Mouse (Mus musculus) adrenal gland, postnatal 4 days (tissue): ENCODE data around the gene Pyroxd1. TPM values are rescaled to one million over a fixed set of nuclear protein-coding genes. Genes with fewer than 3 reads are reported as not detected.
"Not testable (repeated sequence)": the region's sequence is repeated elsewhere in the genome, so short reads cannot be mapped to it uniquely, and the experiment has no call there.

Source experiments
- DNase-seq, 2 experiments: peaks; one replicate each; pipeline ENCODE4 v3.0.0; 2021 to 2022; ENCODE audit warnings: low spot score in 2 of 2, mixed read lengths in 2 of 2
- long read RNA-seq, 2 experiments: library from polyadenylated mRNA; stranded (forward); transcript quantifications; one replicate each; pipeline ENCODE4 v2.0.0; 2021
- total RNA-seq, 2 experiments: library from RNA; stranded (reverse); gene quantifications; 2 replicates each; pipeline ENCODE4 v1.2.3; 2021

The Pyroxd1 gene
- total RNA-seq = 10 to 100 TPM; 17.8 to 18.8 TPM
- long read RNA-seq, experiment 1, transcript Pyroxd1-201 (12 exons, 2,831 nt) = major isoform, 10 of 21 reads
- long read RNA-seq, experiment 1, partial matches to known transcripts = 0 of 21 reads
- long read RNA-seq, experiment 1, other reads (novel, unspliced or antisense) = 10 of 21 reads
- long read RNA-seq, experiment 2, transcript Pyroxd1-201 (12 exons, 2,831 nt) = major isoform, 10 of 26 reads
- long read RNA-seq, experiment 2, partial matches to known transcripts = 2 of 26 reads
- long read RNA-seq, experiment 2, other reads (novel, unspliced or antisense) = 11 of 26 reads

DNA sequence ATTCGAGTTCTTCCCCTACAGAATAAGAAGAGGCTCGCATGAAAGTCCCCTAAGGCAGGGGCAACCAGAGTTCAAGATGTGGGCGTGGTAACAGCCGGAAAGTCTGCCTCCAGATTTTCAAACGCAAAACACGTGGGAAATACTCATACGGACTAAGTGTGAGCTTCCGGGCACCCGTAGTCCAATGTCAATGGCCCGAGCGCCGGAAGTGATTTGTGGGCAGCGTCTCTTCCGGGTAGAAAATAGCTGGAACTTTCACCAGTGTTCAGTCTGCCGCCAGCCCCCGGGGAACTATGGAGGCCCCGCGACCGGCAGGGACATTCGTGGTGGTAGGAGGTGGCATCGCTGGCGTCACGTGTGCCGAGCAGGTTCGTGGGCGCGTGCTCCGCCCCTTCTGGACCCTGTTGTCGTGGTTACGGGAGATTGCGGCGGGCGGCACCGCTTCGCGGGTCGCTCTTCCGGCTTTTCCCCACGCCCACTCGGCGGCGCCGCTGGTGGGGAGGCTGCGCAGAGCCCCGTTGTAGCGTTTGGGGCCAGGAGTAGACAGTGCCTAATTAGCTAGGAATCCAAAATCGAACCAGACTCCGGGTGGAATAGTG lies at the start of gene Pyroxd1:
Pyroxd1 (plus strand) TSS at position 215 of the 599 bp plus-strand sequence.
- DNase-seq = peak; percentile 61 to 63

DNA sequence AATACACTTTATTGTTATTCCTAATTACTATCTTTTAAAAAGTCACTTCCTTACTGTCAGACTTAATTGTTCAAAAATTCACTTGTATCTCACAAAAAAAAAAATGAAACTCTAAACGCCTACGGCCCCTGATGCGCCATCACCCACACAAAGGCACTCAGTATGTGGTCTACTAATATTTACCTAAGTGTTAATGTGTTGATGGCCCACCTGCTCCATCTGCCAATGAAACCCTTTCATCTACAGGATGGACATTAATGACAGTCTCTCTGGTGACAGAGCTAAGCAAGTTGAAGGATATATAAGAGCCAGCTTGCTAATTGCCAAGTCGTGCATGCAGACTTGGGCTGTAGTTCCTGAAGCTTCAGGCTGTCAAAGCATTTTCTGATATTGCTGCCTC lies 47.4 kb upstream of the Pyroxd1 start, which contains the start of gene Iapp:
Iapp (plus strand) TSS at position 326 of the 400 bp plus-strand sequence.
- no peak for DNase-seq

DNA sequence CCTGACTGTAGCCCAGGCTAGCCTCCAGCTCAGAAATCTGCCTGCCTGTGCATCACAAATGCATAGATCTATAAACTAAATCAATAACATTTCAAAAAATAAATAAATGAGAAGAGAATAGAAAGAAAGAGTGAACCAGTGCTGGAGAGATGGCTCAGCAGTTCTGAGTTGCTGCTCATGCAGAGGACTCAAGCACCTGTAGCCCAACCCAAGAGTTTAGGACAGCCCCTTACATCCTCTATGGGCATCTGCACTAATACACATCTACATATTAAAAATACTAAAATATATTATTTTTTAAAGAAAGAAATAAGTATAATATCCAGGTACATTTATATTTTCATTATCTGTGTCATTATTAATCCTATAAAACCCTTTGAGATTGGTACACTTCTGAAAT lies 40.4 kb upstream of the Pyroxd1 start:
- no peak for DNase-seq

DNA sequence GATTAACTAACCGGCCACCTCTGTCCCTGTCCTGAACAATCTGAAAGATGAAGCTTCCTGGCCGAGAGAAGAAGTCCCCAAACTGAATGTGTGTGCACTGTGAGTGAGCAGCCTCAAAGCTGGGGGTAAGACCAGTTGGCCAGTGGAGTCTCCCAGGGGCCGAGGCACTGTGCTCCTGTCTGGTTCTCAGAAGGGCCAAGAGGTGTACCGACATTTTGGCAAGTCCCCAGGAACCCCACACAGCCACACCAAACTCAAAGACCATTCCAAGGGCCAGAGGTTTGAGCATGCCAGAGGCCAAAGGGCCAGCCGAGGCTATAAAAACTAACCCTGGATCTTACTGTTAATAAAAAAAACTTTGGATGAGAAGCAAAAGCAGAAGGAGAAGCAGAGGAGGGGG lies 31.2 kb upstream of the Pyroxd1 start:
- DNase-seq = no peak

DNA sequence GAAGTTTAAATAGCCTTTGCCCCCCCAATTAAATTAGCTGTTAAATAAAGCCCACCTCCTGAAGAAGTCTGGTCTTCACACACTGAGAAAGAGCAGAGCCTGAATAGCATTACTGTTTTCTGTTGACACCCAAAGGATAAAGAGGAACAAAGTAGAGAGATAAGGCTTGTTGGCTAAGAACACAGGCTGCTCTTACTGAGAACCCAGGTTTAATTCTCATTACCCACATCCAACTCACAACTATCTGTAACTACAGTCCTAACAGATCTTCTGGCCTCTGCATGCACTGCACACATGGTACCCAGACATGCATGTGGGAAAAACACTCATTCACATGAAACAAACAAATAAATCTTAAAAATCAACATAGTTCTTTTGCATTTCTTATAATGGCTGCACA lies 28.3 kb upstream of the Pyroxd1 start:
- DNase-seq = no peak

DNA sequence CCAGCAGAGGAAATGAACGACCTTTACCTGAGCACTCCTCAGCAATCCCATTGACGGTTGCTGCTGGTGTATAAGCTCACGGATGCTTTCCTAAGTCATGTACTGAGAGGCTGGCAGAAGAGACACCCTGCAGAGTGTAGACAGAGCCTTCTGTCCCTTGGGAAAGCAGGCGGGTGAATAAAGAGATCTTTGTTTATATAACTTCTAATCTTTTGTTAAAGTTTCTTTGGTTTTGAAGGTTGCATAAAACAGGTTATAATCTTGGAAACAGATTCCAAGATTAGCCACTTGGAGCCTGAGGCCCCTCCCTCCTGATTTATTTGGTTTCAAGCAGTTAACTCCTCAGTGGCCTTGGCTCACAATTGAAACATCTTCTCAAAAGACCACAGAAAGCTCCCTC lies 22.6 kb upstream of the Pyroxd1 start, which contains the start of gene Slco1a5:
Slco1a5 (minus strand) TSS at position 101 of the 400 bp plus-strand sequence.
- no peak for DNase-seq

DNA sequence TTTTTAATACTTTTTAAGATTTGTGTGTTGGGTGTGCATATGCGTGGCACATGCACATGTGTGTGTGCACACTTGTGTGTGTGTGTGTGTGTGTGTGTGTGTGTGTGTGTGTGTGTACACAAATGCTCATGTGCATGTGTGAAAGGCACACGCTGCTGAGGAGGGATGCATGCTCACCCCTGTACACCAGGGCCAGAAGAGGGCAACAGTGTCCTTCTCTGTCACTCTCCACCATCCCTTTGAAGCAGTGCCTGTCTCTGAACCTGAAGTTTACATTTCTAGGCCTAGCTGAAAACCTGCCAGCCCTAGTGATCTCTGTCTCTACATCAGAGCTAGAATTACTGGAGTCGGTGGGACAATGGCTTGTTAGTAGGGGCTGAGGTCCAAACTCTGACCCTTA lies 18.9 kb upstream of the Pyroxd1 start:
- DNase-seq = no peak

DNA sequence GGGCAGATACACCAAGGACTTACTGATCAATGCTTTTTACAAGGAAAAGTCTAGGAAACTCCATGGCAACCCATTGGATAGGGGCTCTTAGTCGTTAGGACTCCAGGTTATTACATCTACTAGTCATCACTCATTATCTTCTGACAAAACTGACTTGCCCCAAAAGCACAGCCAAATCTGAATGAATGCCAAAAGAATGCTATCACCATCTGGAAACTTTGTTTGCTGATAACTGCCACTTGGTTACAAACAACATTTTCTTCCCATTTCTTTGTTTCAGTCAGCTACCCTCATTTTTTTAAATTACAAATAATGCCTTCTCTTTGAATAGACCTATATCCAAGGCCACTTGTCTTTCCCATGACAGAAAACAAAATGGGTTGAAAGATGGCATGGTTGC lies 16.3 kb upstream of the Pyroxd1 start:
- DNase-seq = no peak

DNA sequence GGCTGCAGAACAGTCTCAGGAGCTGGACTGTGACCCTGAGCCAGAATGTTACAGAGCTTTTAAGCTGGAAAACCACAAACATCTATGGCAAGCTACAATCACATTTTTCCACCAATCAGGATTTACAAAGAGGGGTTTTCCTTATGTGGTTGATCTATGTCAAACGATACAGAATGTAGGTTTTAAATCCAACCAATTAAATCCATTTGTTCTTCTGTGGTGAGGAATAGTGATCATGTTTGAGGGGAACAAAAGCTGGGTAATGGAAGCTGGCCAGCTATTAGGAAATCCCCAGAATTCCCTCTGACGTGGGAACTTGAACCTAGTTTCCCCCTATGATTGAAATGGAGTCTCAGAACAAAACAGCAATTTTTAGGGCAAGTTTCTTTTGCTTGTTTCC lies 6.5 kb upstream of the Pyroxd1 start:
- no peak for DNase-seq

DNA sequence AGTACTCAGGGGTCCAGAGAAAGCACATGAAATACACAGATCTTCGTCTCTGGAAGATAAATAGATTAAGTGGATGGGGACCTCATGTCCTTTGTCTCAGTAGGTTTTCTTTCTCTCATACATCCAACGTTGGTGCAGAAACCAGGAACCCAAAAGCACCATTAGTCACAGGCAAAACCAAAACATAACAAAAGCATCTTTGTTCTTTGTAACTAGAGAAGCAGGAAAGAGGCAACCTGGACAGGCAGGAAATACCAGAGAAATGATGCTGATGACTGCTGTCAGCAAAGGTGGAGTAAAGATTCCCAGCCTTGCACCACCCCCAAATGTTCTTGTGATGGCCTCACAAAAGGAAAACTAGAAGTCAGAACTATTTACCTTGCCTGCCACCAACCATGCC lies 5.9 kb upstream of the Pyroxd1 start:
- no peak for DNase-seq

DNA sequence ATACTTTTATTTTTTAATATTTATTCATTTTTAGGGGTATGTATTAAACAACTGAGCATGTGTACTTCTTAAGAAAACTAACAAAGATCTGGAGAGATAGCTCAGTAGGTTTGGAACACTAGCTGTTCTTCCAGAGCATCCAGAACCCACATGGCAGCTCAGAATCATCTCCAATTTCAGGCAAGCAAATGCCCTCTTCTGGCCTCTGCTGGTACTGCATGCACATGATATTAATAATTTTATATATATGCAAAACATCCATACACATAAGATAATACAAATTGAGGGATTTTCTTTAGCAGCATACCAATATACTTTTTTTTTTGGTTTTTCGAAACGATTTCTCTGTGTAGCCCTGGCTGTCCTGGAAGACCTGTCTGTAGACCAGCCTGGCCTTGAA lies 1.9 kb upstream of the Pyroxd1 start:
- no peak for DNase-seq

DNA sequence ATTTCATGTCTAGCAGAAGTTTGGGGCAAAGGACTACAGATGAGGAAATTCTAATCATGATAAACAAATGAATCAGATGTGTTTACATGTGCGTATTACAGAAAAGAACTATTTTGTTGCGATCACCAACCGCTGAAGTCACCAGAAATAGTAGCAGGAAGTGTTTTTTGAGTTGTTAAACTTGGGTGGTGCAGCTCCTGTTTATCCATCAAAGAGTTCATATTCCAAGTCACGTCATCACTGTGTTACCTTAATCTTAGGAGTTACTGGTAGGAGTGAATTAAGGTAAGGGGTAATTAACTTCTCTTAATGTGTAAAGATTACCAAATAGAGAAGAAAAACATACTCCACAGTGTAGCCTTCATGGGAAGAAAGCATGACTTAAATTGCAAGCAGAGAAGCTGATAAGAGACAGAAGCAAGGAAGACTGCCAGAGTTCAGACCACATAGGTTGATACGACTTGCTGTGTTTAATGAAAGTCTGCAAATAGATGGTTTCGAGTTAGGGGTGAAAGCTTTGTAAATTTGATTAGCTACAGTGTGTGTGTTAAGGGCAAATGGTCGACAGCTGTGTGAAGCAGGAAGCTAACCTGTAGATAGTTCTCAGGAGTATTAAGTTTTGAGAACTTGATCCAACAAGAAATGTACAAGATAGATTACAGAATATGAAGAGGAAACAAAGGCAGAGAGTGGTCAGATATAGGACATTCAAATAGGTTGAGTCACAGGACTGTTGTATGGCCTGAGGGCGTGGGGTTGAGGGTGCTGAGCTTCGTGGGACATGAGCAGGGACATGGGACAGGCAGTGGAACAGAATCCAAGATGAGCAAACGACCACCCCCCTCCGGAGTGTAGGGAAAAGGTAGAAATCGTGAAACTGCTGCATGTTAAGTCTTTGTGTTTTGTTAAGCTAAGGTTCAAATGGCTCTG lies 992 bp downstream of the Pyroxd1 start:
- no peak for DNase-seq

DNA sequence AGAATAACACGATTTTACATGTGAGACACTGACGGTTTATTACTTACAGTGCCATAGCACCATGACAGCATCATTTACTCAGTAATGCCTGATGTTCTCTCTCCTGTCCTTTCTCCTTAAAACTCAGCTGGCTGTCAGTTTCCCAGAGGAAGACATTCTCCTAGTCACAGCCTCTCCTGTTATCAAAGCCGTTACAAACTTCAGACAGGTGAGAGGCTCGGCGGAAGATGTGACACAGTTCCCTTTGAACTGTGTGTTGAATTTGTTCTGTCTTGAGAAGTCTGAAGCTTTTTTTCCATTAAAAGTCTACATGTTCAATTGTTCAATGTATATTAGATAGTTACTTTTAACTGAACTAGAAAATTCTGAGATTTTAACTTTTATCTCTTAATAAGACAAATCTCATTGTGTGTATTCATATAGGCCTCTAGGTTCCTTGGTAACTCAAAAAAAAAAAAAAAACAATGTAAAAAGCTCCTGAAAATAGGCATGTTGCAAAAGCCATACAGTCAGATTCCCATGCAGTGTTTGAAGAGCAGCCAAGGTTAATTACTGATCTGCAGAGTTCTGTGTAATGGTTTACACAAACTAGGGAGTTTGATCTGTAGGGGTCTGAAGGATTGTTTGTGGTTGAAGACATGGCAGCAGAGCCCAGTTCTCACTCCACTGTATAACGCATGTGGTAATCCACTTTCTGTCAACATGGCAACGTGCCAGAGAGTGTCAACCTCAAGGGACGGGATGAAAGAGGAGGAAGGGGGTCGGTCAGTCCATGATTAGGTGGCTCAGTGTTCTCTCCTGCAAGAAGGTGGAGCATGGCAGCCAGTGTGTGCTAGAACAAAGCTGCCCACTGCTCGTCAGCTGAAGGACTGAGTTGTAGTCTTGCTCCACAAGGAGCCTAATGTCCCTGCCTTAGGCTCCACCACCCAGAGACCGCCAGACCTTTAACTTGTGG lies 2.3 kb downstream of the Pyroxd1 start:
- no peak for DNase-seq

DNA sequence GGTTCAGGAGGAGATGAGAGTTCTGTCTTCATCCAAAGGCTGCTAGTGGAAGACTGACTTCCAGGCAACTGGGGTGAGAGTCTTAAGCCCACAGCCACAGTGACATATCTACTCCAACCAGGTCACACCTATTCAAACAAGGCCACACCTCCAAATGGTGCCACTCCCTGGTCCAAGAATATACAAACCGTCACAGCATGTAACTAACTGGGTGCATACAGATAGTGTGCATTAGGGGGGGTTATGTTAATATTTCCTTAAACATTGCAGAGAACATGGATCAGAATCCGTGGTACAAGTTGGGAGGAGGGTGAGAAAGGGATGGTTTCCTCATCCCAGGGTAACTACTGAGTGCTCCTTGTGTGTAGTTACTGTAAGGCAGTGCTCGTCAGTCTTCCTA lies 6.6 kb downstream of the Pyroxd1 start:
- not testable (repeated sequence) for DNase-seq

DNA sequence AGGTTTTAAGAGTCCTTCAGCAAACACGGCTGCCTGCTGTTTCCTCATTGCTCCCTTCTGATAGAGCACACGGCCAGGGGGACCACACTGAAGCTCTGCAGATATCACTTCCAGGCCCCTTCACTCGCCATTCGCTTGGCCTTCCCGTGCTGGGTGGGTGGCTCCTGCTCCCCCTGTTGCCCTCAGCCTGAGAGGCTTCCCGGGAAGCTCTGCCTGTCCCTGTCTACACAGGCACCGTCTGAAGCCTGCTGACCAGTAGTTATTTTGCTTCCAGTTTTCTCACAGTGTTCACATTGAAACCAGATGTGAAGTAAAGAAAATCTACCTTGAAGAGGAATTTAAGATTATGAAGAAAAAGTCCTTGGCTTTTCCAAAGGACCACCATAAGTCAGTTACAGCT lies 11.7 kb downstream of the Pyroxd1 start:
- no peak for DNase-seq

DNA sequence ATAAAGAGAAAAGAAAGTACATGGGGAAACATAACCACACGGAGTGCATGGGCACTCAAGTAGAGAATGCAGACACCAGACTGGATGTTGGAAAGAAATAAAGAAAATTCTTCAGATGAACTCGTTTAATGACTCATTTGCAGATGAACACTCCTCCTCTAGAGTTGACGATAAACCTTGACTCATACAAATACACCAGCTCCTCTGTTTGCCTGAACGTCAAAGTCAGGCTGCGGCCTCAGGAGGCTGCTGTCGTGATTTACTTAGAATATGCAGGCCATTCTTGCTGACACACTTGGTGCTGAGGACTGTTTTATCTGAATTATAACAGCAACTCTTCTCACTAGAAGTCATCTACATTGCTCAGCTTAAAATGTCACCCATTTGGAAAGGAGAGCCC lies 16.6 kb downstream of the Pyroxd1 start:
- no peak for DNase-seq

DNA sequence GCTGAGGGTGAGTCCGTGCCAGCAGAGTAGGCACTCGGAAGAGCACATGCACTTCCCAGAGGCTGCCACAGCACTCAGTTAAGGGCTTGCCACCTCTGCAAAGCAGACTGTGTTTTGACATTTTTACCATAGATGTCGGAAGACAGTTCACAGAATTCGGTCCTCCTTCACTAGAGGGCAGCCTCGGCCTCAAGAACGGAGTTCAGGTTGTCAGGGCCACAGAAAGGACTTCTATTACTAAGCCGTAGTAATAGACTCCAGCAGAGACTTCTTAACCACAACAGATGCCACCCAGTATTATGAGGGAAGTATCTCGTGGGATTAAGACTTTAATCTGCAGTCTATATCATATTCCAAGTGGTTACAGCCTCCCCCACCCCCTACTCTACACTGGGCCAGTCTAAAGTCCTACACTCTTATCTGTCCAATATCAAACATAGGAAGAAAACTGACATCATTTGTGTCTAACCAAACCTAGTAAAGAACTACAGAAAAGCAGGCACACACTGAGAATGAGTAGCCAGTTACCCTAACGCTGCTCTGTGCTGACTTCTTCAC lies 17.6 kb downstream of the Pyroxd1 start:
- no peak for DNase-seq

DNA sequence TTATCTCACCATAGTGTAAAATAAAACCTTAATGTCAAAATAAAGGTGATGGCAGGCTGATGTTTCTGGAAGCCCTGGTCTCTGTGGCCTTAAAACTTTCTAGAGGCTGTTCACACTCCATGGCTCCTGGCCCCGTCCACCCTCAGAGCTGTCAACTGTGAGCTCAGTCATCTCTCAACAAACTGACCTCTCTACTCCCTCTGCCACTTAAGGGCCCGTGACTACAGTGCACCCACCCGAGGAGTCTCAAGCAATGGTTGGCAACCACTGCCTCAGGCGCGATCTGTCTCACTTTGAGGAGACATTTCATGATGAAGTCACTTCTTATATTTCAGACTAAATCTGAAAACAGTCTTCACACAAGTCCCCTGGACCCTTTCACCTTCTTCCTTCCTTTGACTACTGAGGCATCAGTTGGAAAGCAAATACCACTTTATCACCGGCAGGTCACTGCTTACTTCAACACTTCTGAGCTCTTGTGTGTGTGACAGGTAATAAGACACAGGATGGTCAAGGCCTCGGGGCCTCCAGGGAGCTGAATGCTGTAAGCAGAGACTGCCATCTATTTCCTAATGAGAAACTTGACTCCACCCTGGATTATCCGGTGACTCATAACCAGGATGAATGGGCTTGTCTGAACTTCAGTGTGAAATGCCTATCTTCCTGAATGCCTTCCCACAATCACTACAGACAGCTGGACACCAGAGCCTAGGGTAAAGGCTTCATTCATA lies 20.5 kb downstream of the Pyroxd1 start:
- DNase-seq = no peak

DNA sequence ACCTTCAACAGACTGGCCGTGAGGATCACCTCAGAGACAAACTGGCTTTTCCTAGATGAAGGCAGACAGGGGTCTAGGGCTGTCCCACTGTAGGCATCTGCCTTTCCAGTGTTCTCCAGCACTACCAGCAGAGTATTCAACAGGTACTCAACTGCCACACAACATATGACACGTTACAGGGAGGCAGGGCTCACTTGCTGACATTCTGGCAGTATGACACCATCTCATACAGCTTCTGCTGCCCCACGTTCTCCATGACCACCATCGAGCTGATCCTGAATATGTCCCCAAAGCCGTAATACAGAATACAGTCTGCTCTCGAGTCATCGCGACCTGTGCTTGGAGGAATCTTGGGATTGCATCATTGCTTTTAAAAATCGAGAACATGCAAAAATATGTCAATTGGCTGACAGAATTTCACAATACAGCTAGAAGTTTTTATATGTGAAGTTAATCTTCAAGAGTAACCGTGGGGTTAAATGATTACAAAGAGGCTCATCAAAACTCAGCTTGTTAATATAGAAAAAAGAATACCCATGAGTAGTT lies 21.1 kb downstream of the Pyroxd1 start:
- DNase-seq = no peak
